Mouse (Mus musculus): ENCODE measurements around the gene Tlr5.

Tlr5 gene

GRCm38 (mm10) chr1:182955047-182955620 lies 546 bp downstream of the Tlr5 start:
- no peak for DNase-seq

- no peak for DNase-seq
Observed at GRCm38 (mm10) chr1:182956186-182956960, 1.8 kb downstream of the Tlr5 start.

GRCm38 (mm10) chr1:182957001-182957757 lies 2.6 kb downstream of the Tlr5 start:
- no peak for DNase-seq

- no peak for DNase-seq
Observed at GRCm38 (mm10) chr1:182957826-182958544, 3.4 kb downstream of the Tlr5 start.

GRCm38 (mm10) chr1:182958824-182959223 lies 4.2 kb downstream of the Tlr5 start:
- no peak for DNase-seq

- DNase-seq = peak in 1 of 2 experiments; percentile 35
Observed at GRCm38 (mm10) chr1:182959251-182959691, 4.7 kb downstream of the Tlr5 start.

GRCm38 (mm10) chr1:182959811-182960455 lies 5.3 kb downstream of the Tlr5 start:
- DNase-seq = peak; percentile 92 to 93

GRCm38 (mm10) chr1:182961076-182961475 lies 6.5 kb downstream of the Tlr5 start:
- DNase-seq = no peak

GRCm38 (mm10) chr1:182963329-182963728 lies 8.7 kb downstream of the Tlr5 start:
- no peak for DNase-seq

- no peak for DNase-seq
Observed at GRCm38 (mm10) chr1:182964855-182965466, 10.4 kb downstream of the Tlr5 start.

- no peak for DNase-seq
Observed at GRCm38 (mm10) chr1:182968732-182969131, 14.1 kb downstream of the Tlr5 start.

GRCm38 (mm10) chr1:182972240-182972639 lies 17.7 kb downstream of the Tlr5 start:
- no peak for DNase-seq

- DNase-seq = no peak
Observed at GRCm38 (mm10) chr1:182974826-182975225, 20.2 kb downstream of the Tlr5 start.

GRCm38 (mm10) chr1:182980702-182981101 lies 26.1 kb downstream of the Tlr5 start:
- no peak for DNase-seq

- peak; percentile 89 to 96 for DNase-seq
Observed at GRCm38 (mm10) chr1:182982995-182983394, 28.4 kb downstream of the Tlr5 start.

- no peak for DNase-seq
Observed at GRCm38 (mm10) chr1:182983496-182984127, 29.0 kb downstream of the Tlr5 start.

- DNase-seq = no peak
Observed at GRCm38 (mm10) chr1:182986243-182986642, 31.7 kb downstream of the Tlr5 start.

- no peak for DNase-seq
Observed at GRCm38 (mm10) chr1:182986750-182987149, 32.2 kb downstream of the Tlr5 start.

- no peak for DNase-seq
Observed at GRCm38 (mm10) chr1:182987801-182988200, 33.2 kb downstream of the Tlr5 start.

GRCm38 (mm10) chr1:182988646-182989045 lies 34.1 kb downstream of the Tlr5 start:
- DNase-seq = no peak

GRCm38 (mm10) chr1:182990092-182990762 lies 35.6 kb downstream of the Tlr5 start:
- no peak for DNase-seq

Measured in cerebellum, postnatal 14 days (tissue).